Mouse (Mus musculus): ENCODE data around the gene Slc9a3.

The Slc9a3 gene

GRCm38 (mm10) chr13:74121141-74121602 is at the start of gene Slc9a3:
Slc9a3 (plus strand) TSS chr13:74121457.
- DNase-seq (ENCODE audit: low spot score), result peak; percentile 59

GRCm38 (mm10) chr13:74071714-74072113 is 49.5 kb upstream of the Slc9a3 start:
- no peak for DNase-seq (ENCODE audit: low spot score)

DNA sequence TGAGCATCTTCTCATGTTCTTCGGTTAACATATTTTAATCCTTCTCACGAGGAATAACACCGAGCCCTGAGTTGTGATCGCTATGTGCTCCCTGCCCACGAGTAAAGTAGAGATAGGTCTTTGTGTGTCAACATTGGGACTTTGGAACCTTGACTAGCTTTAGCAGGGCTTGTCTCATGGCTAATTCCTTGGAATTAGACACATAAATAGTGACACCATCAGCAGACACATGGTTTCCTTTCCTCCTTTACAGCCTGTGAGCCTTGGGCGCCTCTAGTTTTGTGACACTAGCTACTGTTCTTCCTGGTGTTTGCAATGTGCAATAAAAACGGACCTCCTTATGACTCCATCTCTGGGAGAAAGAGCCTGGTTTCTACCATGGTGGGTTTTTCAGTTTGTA is 47.9 kb upstream of the Slc9a3 start:
- DNase-seq (ENCODE audit: low spot score), result no peak

- DNase-seq (ENCODE audit: low spot score), result no peak
Observed at GRCm38 (mm10) chr13:74090265-74090664, 31.0 kb upstream of the Slc9a3 start.

DNA sequence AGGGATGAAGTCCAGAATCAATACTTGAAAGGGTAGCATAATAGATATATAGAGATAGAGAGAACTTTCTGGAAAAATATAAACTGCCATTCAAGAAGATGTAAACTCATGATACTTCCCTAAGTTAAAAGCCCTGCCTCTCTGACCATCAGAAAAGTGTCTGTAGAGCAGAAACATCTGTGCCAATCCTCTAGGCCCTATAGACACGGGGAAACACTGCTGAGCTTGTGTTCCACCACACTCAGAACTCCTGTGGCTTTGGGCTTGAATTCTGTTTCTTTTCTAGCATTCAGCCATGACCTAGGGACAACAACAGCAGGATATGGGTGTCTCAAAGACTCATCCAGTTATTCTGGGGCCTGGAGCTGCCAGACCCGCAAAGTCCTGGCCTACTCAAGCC is 25.3 kb upstream of the Slc9a3 start:
- no peak for DNase-seq (ENCODE audit: low spot score)

DNA sequence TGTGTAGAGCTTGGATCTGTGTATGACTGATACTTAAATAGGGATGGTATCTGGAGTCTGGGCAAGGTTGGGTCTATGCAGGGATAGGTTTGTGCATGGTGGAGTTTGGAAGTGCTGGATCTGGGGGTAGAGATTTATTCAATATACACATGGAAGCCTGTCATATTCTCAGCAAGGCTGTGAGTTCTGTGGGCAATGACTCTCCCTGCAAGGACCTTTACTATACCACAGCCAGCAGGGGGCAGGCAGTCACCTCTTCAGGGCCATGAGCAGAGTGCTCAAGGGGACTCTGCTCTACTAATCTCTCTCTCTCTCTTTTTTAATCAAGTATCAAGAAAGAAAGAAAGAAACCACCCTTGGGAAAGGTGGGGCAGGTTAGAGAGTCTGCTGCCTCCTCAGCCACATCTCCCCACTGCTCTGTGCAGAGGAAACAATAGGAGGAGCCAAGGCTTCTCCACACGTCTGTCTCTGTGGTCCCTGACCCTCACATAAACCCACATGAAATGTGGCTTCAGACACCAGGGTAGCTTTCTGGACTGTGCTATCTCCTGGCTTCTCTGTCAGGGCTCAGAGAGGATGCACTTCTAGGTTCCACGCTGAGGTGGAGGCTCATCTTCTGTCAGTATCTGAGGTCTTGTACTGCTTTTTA is 24.4 kb upstream of the Slc9a3 start:
- DNase-seq (ENCODE audit: low spot score), result peak; percentile 83

DNA sequence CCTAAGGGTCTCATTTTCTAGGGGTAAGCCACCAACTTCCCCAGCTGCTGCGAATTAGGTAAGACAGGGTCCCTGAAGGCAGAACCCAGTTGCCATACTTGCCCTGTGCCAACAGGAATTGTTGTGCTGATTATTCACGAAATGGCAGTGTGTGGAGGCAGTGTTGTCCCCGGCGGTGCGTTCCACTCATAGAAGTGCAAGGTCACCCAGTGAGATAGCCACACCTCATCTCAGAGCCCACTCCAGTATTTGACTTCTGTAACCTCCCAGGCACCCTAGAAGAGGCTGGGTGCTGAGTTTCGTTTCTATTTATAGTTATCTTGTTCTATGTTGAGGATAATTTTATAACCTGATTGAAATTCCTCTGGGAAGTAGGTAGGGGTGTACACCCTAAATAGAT is 22.3 kb upstream of the Slc9a3 start:
- DNase-seq (ENCODE audit: low spot score), result no peak

DNA sequence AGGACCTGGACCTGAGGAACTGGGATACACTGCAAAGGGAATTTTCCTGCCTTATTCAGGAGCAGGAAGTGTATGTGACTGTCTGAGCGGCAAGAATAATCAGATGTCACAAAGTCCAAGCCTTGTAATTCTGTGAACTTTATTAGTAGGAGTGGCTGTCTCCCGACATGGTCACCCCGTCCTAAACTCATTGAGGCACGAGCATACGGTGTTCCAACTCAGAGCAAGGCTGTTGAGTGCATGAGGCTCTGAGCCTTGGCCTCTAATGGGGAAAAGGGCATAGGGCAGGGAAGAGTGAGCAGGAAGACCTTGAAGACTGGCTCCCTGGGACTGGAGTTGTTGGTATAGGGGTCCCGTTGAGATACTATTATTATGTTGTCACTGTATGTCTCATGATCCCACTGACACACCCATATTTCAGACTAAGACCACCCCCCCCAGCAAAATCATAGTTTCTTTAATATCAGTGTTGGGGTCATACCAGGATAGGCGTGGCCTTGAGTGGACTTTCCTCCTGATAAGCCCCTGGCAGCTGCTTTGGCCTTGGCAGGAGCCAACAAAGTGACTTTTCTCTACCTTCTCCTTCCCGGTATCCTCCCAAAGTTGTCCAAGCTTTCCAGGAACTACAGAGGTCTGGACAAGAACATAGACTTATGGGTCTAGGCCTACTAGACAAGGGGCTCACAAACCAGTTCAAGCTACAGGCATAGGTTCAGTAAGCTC is 19.0 kb upstream of the Slc9a3 start:
- DNase-seq (ENCODE audit: low spot score), result no peak

- DNase-seq (ENCODE audit: low spot score), result no peak
Observed at GRCm38 (mm10) chr13:74102831-74103582, 18.2 kb upstream of the Slc9a3 start.

- no peak for DNase-seq (ENCODE audit: low spot score)
Observed at GRCm38 (mm10) chr13:74104417-74104816, 16.8 kb upstream of the Slc9a3 start.

DNA sequence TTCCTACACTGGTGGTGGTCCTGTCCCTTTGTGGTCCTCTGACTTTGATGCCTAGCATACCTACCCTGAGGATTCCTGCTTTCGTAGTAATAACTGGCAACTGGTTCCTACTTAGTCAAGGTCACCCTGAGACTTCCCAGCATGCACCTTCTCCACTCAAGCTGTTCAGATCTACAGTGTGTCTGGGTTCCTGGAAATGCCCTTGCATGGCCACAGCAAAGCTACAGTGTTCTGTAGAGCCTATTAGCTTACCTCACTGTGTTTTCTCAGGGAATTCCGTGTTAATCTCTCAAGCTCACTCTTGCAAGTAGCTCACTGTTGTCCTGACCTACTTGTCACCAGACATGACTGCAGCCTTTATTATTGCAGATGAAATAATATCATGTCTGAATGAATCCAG is 13.8 kb upstream of the Slc9a3 start:
- no peak for DNase-seq (ENCODE audit: low spot score)

DNA sequence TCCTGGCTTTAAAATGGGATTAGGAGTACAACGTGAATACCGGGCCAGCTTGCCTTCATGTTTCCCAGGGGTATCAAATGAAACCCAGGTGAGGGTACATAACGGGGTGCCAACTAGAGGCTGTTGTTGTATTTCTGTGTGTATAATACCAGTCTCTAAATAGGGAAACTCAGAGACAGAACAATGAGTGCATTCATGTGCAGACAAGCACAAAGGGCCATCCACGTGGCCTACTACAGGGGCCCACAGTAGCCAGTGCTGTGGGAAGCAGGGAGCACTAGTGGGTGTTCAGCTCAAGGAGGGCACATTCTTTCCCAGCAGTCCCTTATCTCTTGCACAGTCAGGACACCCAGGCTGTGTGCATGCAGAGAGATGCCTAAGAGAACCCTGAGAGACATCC is 8.7 kb upstream of the Slc9a3 start:
- no peak for DNase-seq (ENCODE audit: low spot score)

- no peak for DNase-seq (ENCODE audit: low spot score)
Observed at GRCm38 (mm10) chr13:74113626-74114191, 7.5 kb upstream of the Slc9a3 start.

DNA sequence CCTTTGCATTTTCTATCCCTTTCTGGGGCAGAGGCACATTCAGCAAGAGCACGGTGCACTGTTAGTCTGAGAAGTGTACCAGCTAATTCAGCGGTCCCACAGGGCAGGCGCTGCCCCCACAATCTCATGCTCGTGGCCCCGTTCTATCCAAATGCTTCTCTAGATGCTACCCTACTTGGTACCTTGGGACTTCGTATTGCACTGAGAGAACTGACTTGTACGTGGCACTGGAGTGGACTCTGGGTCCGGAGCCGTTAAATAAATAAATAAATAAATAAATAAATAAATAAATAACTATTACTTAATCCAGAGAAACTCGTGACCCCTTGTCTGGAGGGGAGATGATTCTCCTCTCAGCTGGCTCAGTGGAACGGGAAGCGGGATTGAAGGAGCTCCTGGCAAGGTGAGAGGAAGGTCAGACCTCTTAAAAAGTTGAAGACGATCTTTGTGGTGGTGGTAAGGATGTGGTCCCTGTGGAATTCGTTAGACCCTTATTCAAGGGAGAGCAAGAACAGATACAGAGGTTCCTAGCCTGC is 606 bp downstream of the Slc9a3 start:
- DNase-seq (ENCODE audit: low spot score), result no peak

GRCm38 (mm10) chr13:74122632-74123031 is 1.4 kb downstream of the Slc9a3 start:
- DNase-seq (ENCODE audit: low spot score), result no peak

DNA sequence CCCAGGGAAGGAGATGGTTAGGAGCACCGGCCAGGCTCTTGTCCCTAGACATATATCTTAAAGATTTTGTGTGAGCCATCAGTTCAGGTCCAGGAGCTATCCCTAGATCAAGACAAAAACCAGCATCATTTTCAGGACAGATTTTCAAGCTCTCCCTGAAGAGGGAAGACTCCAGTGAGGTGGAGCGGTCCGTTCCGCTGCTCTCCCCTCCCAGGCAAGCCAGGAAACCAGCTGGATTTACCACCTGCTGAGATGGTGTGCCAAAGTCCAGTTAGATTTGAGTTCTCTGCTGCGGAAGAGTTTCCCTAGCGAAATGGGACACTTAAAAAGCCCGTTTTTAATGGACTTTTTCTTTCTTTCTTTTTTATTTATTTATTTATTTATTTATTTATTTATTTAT is 6.3 kb downstream of the Slc9a3 start:
- no peak for DNase-seq (ENCODE audit: low spot score)

- no peak for DNase-seq (ENCODE audit: low spot score)
Observed at GRCm38 (mm10) chr13:74129909-74130308, 8.7 kb downstream of the Slc9a3 start.

- DNase-seq (ENCODE audit: low spot score), result no peak
Observed at GRCm38 (mm10) chr13:74138906-74139647, 17.8 kb downstream of the Slc9a3 start.

GRCm38 (mm10) chr13:74140793-74141192 is 19.5 kb downstream of the Slc9a3 start:
- DNase-seq (ENCODE audit: low spot score), result no peak

DNA sequence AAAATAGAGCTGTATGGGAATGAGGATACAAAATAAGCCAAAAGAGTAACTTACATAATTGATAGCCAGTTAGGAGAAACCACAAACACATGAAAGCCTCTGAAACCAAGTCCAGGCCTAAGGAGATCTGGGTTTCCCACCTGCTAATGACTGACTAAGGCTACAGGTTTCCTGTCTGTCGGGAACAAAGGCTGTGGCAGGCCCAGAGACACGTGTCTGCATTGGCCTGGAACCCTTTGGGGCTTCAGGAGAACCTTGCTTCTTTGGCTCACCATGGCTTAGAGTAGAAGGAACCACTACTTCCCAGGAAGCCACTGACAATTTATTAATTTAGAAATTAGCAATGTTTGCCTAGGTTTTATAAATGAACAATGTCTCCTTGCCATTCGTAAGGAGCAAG is 22.0 kb downstream of the Slc9a3 start:
- DNase-seq (ENCODE audit: low spot score), result no peak

- no peak for DNase-seq (ENCODE audit: low spot score)
Observed at GRCm38 (mm10) chr13:74144120-74144884, 23.0 kb downstream of the Slc9a3 start.
